Mouse (Mus musculus): ENCODE data around the gene Igsf21. TPM values are rescaled to one million over a fixed set of nuclear protein-coding genes. Genes with fewer than 3 reads are reported as not detected.

Gene Igsf21
- total RNA-seq, 2 experiments from 2014 or later, result not detected

- ATAC-seq (replicated peaks; ENCODE audit: poor library complexity, severe bottlenecking), result no peak
These were observed 176.8 kb downstream of the Igsf21 start for GRCm38 (mm10) chr4:140069563-140070330.

- ATAC-seq (replicated peaks; ENCODE audit: poor library complexity, severe bottlenecking), result no peak
These were observed 178.1 kb downstream of the Igsf21 start for GRCm38 (mm10) chr4:140068468-140068867.

- no peak for ATAC-seq (replicated peaks; ENCODE audit: poor library complexity, severe bottlenecking)
These were observed 180.6 kb downstream of the Igsf21 start for GRCm38 (mm10) chr4:140066011-140066410.

GRCm38 (mm10) chr4:140063153-140063671 lies 183.4 kb downstream of the Igsf21 start:
- no peak for ATAC-seq (replicated peaks; ENCODE audit: poor library complexity, severe bottlenecking)

- ATAC-seq (replicated peaks; ENCODE audit: poor library complexity, severe bottlenecking), result no peak
These were observed 186.3 kb downstream of the Igsf21 start for GRCm38 (mm10) chr4:140060251-140060650.

GRCm38 (mm10) chr4:140053042-140053441 lies 193.5 kb downstream of the Igsf21 start:
- ATAC-seq (replicated peaks; ENCODE audit: poor library complexity, severe bottlenecking), result no peak

- ATAC-seq (replicated peaks; ENCODE audit: poor library complexity, severe bottlenecking), result no peak
These were observed 194.0 kb downstream of the Igsf21 start for GRCm38 (mm10) chr4:140052575-140052974.

- ATAC-seq (replicated peaks; ENCODE audit: poor library complexity, severe bottlenecking), result no peak
These were observed 198.7 kb downstream of the Igsf21 start for GRCm38 (mm10) chr4:140047807-140048362.

- no peak for ATAC-seq (replicated peaks; ENCODE audit: poor library complexity, severe bottlenecking)
These were observed 202.6 kb downstream of the Igsf21 start for GRCm38 (mm10) chr4:140043953-140044352.

GRCm38 (mm10) chr4:140038586-140039411 lies 207.8 kb downstream of the Igsf21 start:
- ATAC-seq (replicated peaks; ENCODE audit: poor library complexity, severe bottlenecking), result no peak

- ATAC-seq (replicated peaks; ENCODE audit: poor library complexity, severe bottlenecking), result no peak
These were observed 208.7 kb downstream of the Igsf21 start for GRCm38 (mm10) chr4:140037784-140038387.

GRCm38 (mm10) chr4:140035232-140035631 lies 211.4 kb downstream of the Igsf21 start:
- no peak for ATAC-seq (replicated peaks; ENCODE audit: poor library complexity, severe bottlenecking)

GRCm38 (mm10) chr4:140033394-140033793 lies 213.2 kb downstream of the Igsf21 start:
- no peak for ATAC-seq (replicated peaks; ENCODE audit: poor library complexity, severe bottlenecking)

- ATAC-seq (replicated peaks; ENCODE audit: poor library complexity, severe bottlenecking), result no peak
These were observed 216.2 kb downstream of the Igsf21 start for GRCm38 (mm10) chr4:140030415-140030814.

GRCm38 (mm10) chr4:140030040-140030386 lies 216.6 kb downstream of the Igsf21 start:
- no peak for ATAC-seq (replicated peaks; ENCODE audit: poor library complexity, severe bottlenecking)

- no peak for ATAC-seq (replicated peaks; ENCODE audit: poor library complexity, severe bottlenecking)
These were observed 217.1 kb downstream of the Igsf21 start for GRCm38 (mm10) chr4:140029324-140030039.

- no peak for ATAC-seq (replicated peaks; ENCODE audit: poor library complexity, severe bottlenecking)
These were observed 222.8 kb downstream of the Igsf21 start for GRCm38 (mm10) chr4:140023833-140024232.

GRCm38 (mm10) chr4:140015916-140016315 lies 230.7 kb downstream of the Igsf21 start:
- ATAC-seq (replicated peaks; ENCODE audit: poor library complexity, severe bottlenecking), result no peak

- no peak for ATAC-seq (replicated peaks; ENCODE audit: poor library complexity, severe bottlenecking)
These were observed 235.7 kb downstream of the Igsf21 start for GRCm38 (mm10) chr4:140010728-140011470.
